Mouse (Mus musculus) kidney, postnatal 0 days (tissue): ENCODE data around the gene Rac1. TPM values are rescaled to one million over a fixed set of nuclear protein-coding genes. Genes with fewer than 3 reads are reported as not detected.
A peak's percentile ranks its signal among the peaks of the same experiment; 100 is the strongest.

Source experiments
- ATAC-seq: fragments of 200-750 bp; cut with Nextera tagmentation; replicated peaks from 2 replicates; pipeline ENCODE4 v1.8.0; 2017; ENCODE audit warnings: low read depth, moderate number of reproducible peaks, moderate TSS enrichment, moderate library complexity; ENCODE audit not compliant: low FRiP score
- DNase-seq: peaks from one replicate; pipeline ENCODE4 v3.0.0-alpha.2; 2016; ENCODE audit warnings: low spot score
- H3K27ac ChIP-seq: fragments of 300-500 bp; sonication (generic); 2 replicates; pipeline ENCODE4 v1.5.1; 2014; ENCODE audit warnings: mild to moderate bottlenecking
- H3K27me3 ChIP-seq: fragments of 300-500 bp; sonication (generic); 2 replicates; pipeline ENCODE4 v1.6.1; 2014; ENCODE audit warnings: low read length, mixed read lengths; ENCODE audit not compliant: insufficient read depth
- H3K36me3 ChIP-seq: fragments of 300-500 bp; sonication (generic); 2 replicates; pipeline ENCODE4 v1.6.1; 2014; ENCODE audit warnings: low read length, mixed read lengths; ENCODE audit not compliant: insufficient read depth
- H3K4me1 ChIP-seq: fragments of 300-500 bp; sonication (generic); replicated peaks from 2 replicates; pipeline ENCODE4 v1.6.1; 2014; ENCODE audit warnings: antibody characterized with exemption, low read length, mixed read lengths; ENCODE audit not compliant: insufficient read depth
- H3K4me2 ChIP-seq: fragments of 300-500 bp; sonication (generic); 2 replicates; pipeline ENCODE4 v1.6.1; 2014; ENCODE audit warnings: mild to moderate bottlenecking, low read length, moderate library complexity, mixed read lengths
- H3K4me3 ChIP-seq: fragments of 300-500 bp; sonication (generic); replicated peaks from 2 replicates; pipeline ENCODE4 v1.5.1; 2014; ENCODE audit warnings: low read depth, low read length
- H3K9ac ChIP-seq: fragments of 300-500 bp; sonication (generic); 2 replicates; pipeline ENCODE4 v1.6.1; 2014; ENCODE audit warnings: low read depth, low read length
- H3K9me3 ChIP-seq: fragments of 300-500 bp; sonication (generic); replicated peaks from 2 replicates; pipeline ENCODE4 v1.6.1; 2016; ENCODE audit warnings: low read length, inconsistent platforms, mixed read lengths
- CTCF ChIP-seq: IDR thresholded peaks from 2 replicates; pipeline ENCODE4 v1.5.1; 2016; ENCODE audit warnings: antibody characterized with exemption, low read depth, mild to moderate bottlenecking, moderate library complexity
- WGBS: fragments of 180-500 bp; shearing (Covaris S2); extraction: QIAGEN DNeasy Blood & Tissue Kit; methylation state at CpG from one replicate; pipeline ENCODE4 v1.1.7; 2014; 5-methylcytosine and 5-hydroxymethylcytosine counted together
- polyA plus RNA-seq: library from polyadenylated mRNA; unstranded; fragments of >200 nt; fragmentation: Nextera tagmentation; extraction: Ambion mirVana; gene quantifications from 2 replicates; pipeline ENCODE4 v1.2.1, GENCODE M21; 2015

The Rac1 gene
- polyA plus RNA-seq, 1 experiment from 2014 or later: 453 TPM

DNA sequence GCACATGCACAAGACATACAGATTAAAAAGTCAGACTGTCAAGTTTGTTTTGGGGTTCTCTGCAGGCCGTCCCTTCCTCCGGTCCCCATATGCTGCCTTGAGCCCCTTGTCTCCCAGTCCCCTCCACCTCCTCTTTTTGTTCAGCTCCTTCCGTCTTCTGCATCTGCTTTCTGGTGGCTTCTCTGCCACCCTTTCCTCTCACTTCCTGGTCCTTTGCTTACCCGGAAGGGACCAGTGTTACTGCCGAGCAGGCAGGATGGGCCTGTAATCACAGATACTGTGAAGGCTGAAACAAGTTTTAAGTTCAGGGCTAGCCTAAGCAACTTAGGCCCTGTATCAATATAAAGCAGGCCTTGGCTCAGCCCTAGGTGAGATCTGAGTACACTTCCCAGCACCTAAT lies 39.8 kb downstream of the Rac1 start:
- no peak overlapping the region for H3K4me3 ChIP-seq
- no peaks in the 10 kb centered on the region for H3K27me3 ChIP-seq
- no peak overlapping the region for H3K4me2 ChIP-seq
- WGBS: 85% methylated on average over 5 of the region's 5 CpGs
- H3K9me3 ChIP-seq: no peaks in the 10 kb centered on the region
- DNase-seq (no peak), ATAC-seq (no peak)
- no peak for TF ChIP-seq CTCF
- H3K4me1 ChIP-seq: no peaks in the 10 kb centered on the region
- no peak overlapping the region for H3K9ac ChIP-seq
- H3K27ac ChIP-seq: no peak overlapping the region
- H3K36me3 ChIP-seq: no peaks in the 10 kb centered on the region

GRCm38 (mm10) chr5:143487193-143487592 lies 40.6 kb downstream of the Rac1 start:
- Histone ChIP-seq H3K4me3 (no peak overlapping the region), H3K36me3 (no peaks in the 10 kb centered on the region), H3K4me2 (no peak overlapping the region), H3K4me1 (no peaks in the 10 kb centered on the region), H3K9me3 (no peaks in the 10 kb centered on the region), H3K27ac (no peak overlapping the region), H3K9ac (no peak overlapping the region), H3K27me3 (no peaks in the 10 kb centered on the region)
- TF ChIP-seq CTCF: no peak
- 83% methylated on average over 10 of the region's 10 CpGs for WGBS
- DNase-seq (no peak), ATAC-seq (no peak)

GRCm38 (mm10) chr5:143484955-143485354 lies 42.9 kb downstream of the Rac1 start:
- Histone ChIP-seq H3K4me2 (no peak overlapping the region), H3K9me3 (no peaks in the 10 kb centered on the region), H3K4me3 (no peak overlapping the region), H3K27ac (no peak overlapping the region), H3K4me1 (no peaks in the 10 kb centered on the region), H3K36me3 (no peaks in the 10 kb centered on the region), H3K9ac (no peak overlapping the region), H3K27me3 (no peaks in the 10 kb centered on the region)
- DNase-seq: no peak
- WGBS: 89% methylated on average over 5 of the region's 5 CpGs
- no peak for ATAC-seq
- no peak for TF ChIP-seq CTCF

DNA sequence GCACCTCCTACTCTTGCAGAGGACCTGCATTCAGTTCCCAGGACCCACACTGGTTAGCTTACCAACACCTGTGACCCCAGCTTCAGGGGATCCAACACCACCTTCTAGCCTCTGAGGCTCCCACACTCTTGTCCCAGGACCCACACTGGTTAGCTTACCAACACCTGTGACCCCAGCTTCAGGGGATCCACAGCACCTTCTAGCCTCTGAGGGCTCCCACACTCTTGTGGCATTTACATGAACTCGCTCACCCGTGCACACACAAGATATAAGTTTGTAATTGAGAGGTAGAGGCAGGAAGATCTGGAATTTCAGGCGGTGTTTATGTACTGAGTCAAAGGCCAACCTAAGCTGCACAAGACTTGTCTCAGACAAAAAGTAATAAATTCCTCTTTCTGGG lies 49.9 kb downstream of the Rac1 start:
- Histone ChIP-seq H3K4me2 (no peak overlapping the region), H3K9ac (no peak overlapping the region), H3K36me3 (peaks cover 8% of the 10 kb centered on the region; the same call in 1 of the 2 replicates), H3K4me3 (no peak overlapping the region), H3K27me3 (no peaks in the 10 kb centered on the region), H3K4me1 (no peaks in the 10 kb centered on the region), H3K9me3 (no peaks in the 10 kb centered on the region), H3K27ac (no peak overlapping the region)
- ATAC-seq: no peak
- TF ChIP-seq CTCF: no peak
- DNase-seq: peak; percentile 7
- 76% methylated on average over 3 of the region's 3 CpGs for WGBS

DNA sequence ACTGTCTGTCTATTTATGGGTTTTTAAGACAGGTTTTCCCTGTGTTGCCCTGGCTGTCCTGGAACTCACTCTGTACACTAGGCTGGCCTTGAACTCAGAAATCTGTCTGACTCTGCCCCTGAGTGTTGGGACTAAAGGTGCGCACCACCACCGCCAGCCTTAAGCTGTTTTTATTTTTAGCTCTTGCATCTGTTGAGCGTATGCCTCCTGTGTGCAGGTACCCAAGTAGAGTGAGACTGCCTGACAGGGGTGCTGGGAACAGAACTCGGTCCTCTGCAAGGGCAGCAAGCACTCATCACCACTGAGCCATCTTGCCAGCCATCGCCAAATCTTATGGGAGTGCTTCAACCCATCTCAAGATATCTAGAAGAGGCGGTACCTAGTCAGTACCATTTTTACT lies 51.8 kb downstream of the Rac1 start:
- DNase-seq: no peak

GRCm38 (mm10) chr5:143475153-143475844 lies 52.5 kb downstream of the Rac1 start:
- no peak for TF ChIP-seq CTCF
- H3K4me3 ChIP-seq: no peak overlapping the region
- H3K4me2 ChIP-seq: no peak overlapping the region
- no peak overlapping the region for H3K27ac ChIP-seq
- ATAC-seq (no peak), DNase-seq (no peak)
- 85% methylated on average over 20 of the region's 20 CpGs for WGBS
- no peaks in the 10 kb centered on the region for H3K4me1 ChIP-seq
- H3K27me3 ChIP-seq: no peaks in the 10 kb centered on the region
- H3K9me3 ChIP-seq: no peaks in the 10 kb centered on the region
- no peak overlapping the region for H3K9ac ChIP-seq
- H3K36me3 ChIP-seq: peaks cover 8% of the 10 kb centered on the region; the same call in 1 of the 2 replicates

More for the DNA sequence above, 51.8 kb downstream of the Rac1 start:
- peaks cover 8% of the 10 kb centered on the region; the same call in 1 of the 2 replicates for H3K36me3 ChIP-seq
- no peak for ATAC-seq
- no peaks in the 10 kb centered on the region for H3K27me3 ChIP-seq
- H3K9me3 ChIP-seq: no peaks in the 10 kb centered on the region
- no peak overlapping the region for H3K27ac ChIP-seq
- H3K9ac ChIP-seq: no peak overlapping the region
- no peak overlapping the region for H3K4me2 ChIP-seq
- no peaks in the 10 kb centered on the region for H3K4me1 ChIP-seq
- WGBS: 97% methylated on average over 6 of the region's 6 CpGs
- H3K4me3 ChIP-seq: no peak overlapping the region
- TF ChIP-seq CTCF: no peak
